Mouse (Mus musculus) liver, embryonic 16.5 days (tissue): ENCODE results near the gene 2310009B15Rik. TPM values are rescaled to one million over a fixed set of nuclear protein-coding genes. Genes with fewer than 3 reads are reported as not detected.

Source experiments
- ATAC-seq: fragments of 200-750 bp; cut with Nextera tagmentation; 2 replicates; pipeline ENCODE4 v1.8.0; 2017; ENCODE audit warnings: low read depth, mild to moderate bottlenecking, moderate number of reproducible peaks, moderate library complexity
- H3K27ac ChIP-seq: fragments of 300-500 bp; sonication (generic); 2 replicates; pipeline ENCODE4 v1.5.1; 2014; ENCODE audit warnings: mild to moderate bottlenecking, low read length
- H3K27me3 ChIP-seq: fragments of 300-500 bp; sonication (generic); 2 replicates; pipeline ENCODE4 v1.6.1; 2014; ENCODE audit warnings: low read depth, low read length, mixed read lengths; ENCODE audit not compliant: control insufficient read depth, insufficient read depth
- H3K36me3 ChIP-seq: fragments of 300-500 bp; sonication (generic); 2 replicates; pipeline ENCODE4 v1.6.1; 2014; ENCODE audit warnings: mild to moderate bottlenecking; ENCODE audit not compliant: control insufficient read depth, insufficient read depth
- H3K4me1 ChIP-seq: fragments of 300-500 bp; sonication (generic); 2 replicates; pipeline ENCODE4 v1.6.1; 2014; ENCODE audit warnings: low read depth, low read length, mixed read lengths; ENCODE audit not compliant: control insufficient read depth
- H3K4me2 ChIP-seq: fragments of 300-500 bp; sonication (generic); 2 replicates; pipeline ENCODE4 v1.6.1; 2014; ENCODE audit warnings: low read depth, low read length, mixed read lengths
- H3K4me3 ChIP-seq: fragments of 300-500 bp; sonication (generic); 2 replicates; pipeline ENCODE4 v1.5.1; 2014; ENCODE audit warnings: low read depth, mild to moderate bottlenecking, low read length
- H3K9ac ChIP-seq: fragments of 300-500 bp; sonication (generic); 2 replicates; pipeline ENCODE4 v1.6.1; 2014; ENCODE audit warnings: low read depth, low read length
- H3K9me3 ChIP-seq: fragments of 300-500 bp; sonication (generic); replicated peaks from 2 replicates; pipeline ENCODE4 v1.6.1; 2016; ENCODE audit warnings: low read length; ENCODE audit not compliant: control insufficient read depth
- WGBS: fragments of 180-500 bp; shearing (Covaris S2); extraction: QIAGEN DNeasy Blood & Tissue Kit; methylation state at CpG from one replicate; pipeline ENCODE4 v1.1.7; 2014; ENCODE audit not compliant: insufficient replicate concordance; 5-methylcytosine and 5-hydroxymethylcytosine counted together
- polyA plus RNA-seq: library from polyadenylated mRNA; unstranded; fragments of >200 nt; fragmentation: Nextera tagmentation; extraction: Ambion mirVana; gene quantifications from 2 replicates; pipeline ENCODE4 v1.2.1, GENCODE M21; 2015

The 2310009B15Rik gene
- polyA plus RNA-seq, 1 experiment from 2014 or later = 8.7 TPM

GRCm38 (mm10) chr1:138850823-138851222, 5.8 kb downstream of the 2310009B15Rik start:
- Histone ChIP-seq H3K9me3 (no peaks in the 10 kb centered on the region), H3K4me2 (no peak overlapping the region), H3K27me3 (peaks cover 42% of the 10 kb centered on the region), H3K4me3 (no peak overlapping the region), H3K27ac (no peak overlapping the region), H3K9ac (no peak overlapping the region), H3K4me1 (peaks cover 6% of the 10 kb centered on the region), H3K36me3 (no peaks in the 10 kb centered on the region)
- WGBS = 67% methylated on average over 1 of the region's 1 CpGs
- ATAC-seq = no peak

- H3K9me3 ChIP-seq = no peaks in the 10 kb centered on the region
- no peak overlapping the region for H3K9ac ChIP-seq
- H3K27me3 ChIP-seq = peaks cover 49% of the 10 kb centered on the region
- no peak overlapping the region for H3K27ac ChIP-seq
- H3K4me1 ChIP-seq = peaks cover 6% of the 10 kb centered on the region
- ATAC-seq = no peak
- H3K4me3 ChIP-seq = no peak overlapping the region
- 76% methylated on average over 2 of the region's 4 CpGs for whole genome bisulfite sequencing
- no peaks in the 10 kb centered on the region for H3K36me3 ChIP-seq
- no peak overlapping the region for H3K4me2 ChIP-seq
These were observed 6.5 kb downstream of the 2310009B15Rik start for GRCm38 (mm10) chr1:138850161-138850539.

- H3K4me3 ChIP-seq = no peak overlapping the region
- H3K27me3 ChIP-seq = peaks cover 54% of the 10 kb centered on the region
- H3K27ac ChIP-seq = no peak overlapping the region
- no peak for ATAC-seq
- WGBS = 13% methylated on average over 8 of the region's 8 CpGs
- H3K9ac ChIP-seq = no peak overlapping the region
- peaks cover 6% of the 10 kb centered on the region for H3K4me1 ChIP-seq
- H3K36me3 ChIP-seq = no peaks in the 10 kb centered on the region
- H3K9me3 ChIP-seq = no peaks in the 10 kb centered on the region
- no peak overlapping the region for H3K4me2 ChIP-seq
These were observed 7.0 kb downstream of the 2310009B15Rik start for GRCm38 (mm10) chr1:138849531-138850160.

- H3K4me1 ChIP-seq = peaks cover 7% of the 10 kb centered on the region
- no peaks in the 10 kb centered on the region for H3K9me3 ChIP-seq
- peak within 1 kb of the TSS; percentile 40 for H3K4me2 ChIP-seq
- no peak within 1 kb of the TSS for H3K9ac ChIP-seq
- H3K27me3 ChIP-seq = peaks cover 64% of the 10 kb centered on the region
- no peak within 1 kb of the TSS for H3K27ac ChIP-seq
- WGBS = 2% methylated on average over 33 of the region's 33 CpGs
- no peaks in the 10 kb centered on the region for H3K36me3 ChIP-seq
- ATAC-seq = peak; percentile 24
- peak within 1 kb of the TSS; percentile 33 for H3K4me3 ChIP-seq
These were observed 8.0 kb downstream of the 2310009B15Rik start, which contains the start of gene Lhx9 for GRCm38 (mm10) chr1:138848511-138849109. Gene Lhx9, minus strand, starts transcription at chr1:138848577.

- Histone ChIP-seq H3K4me2 (peak overlapping the region; percentile 40; the same call in 1 of the 2 replicates), H3K36me3 (no peaks in the 10 kb centered on the region), H3K27ac (no peak overlapping the region), H3K9me3 (no peaks in the 10 kb centered on the region), H3K27me3 (peaks cover 70% of the 10 kb centered on the region), H3K9ac (no peak overlapping the region), H3K4me3 (peak overlapping the region; percentile 33), H3K4me1 (peaks cover 8% of the 10 kb centered on the region)
- ATAC-seq = no peak
- WGBS = under 1% methylated on average over 16 of the region's 16 CpGs
These were observed 8.6 kb downstream of the 2310009B15Rik start for GRCm38 (mm10) chr1:138848026-138848425.

GRCm38 (mm10) chr1:138847146-138847545, 9.5 kb downstream of the 2310009B15Rik start:
- Histone ChIP-seq H3K9ac (no peak overlapping the region), H3K4me3 (no peak overlapping the region; the same call in 1 of the 2 replicates), H3K4me2 (0 out of 2 replicates have a peak overlapping the region, but pooled peaks have one; percentile 9), H3K4me1 (peaks cover 8% of the 10 kb centered on the region), H3K36me3 (no peaks in the 10 kb centered on the region), H3K27ac (no peak overlapping the region), H3K9me3 (no peaks in the 10 kb centered on the region), H3K27me3 (peaks cover 79% of the 10 kb centered on the region)
- WGBS = 2% methylated on average over 21 of the region's 21 CpGs
- no peak for ATAC-seq

GRCm38 (mm10) chr1:138846581-138846980, 10.1 kb downstream of the 2310009B15Rik start:
- ATAC-seq = no peak
- no peak overlapping the region for H3K9ac ChIP-seq
- whole genome bisulfite sequencing = 2% methylated on average over 9 of the region's 9 CpGs
- no peak overlapping the region for H3K4me2 ChIP-seq
- H3K36me3 ChIP-seq = no peaks in the 10 kb centered on the region
- H3K9me3 ChIP-seq = no peaks in the 10 kb centered on the region
- peaks cover 84% of the 10 kb centered on the region for H3K27me3 ChIP-seq
- H3K4me3 ChIP-seq = no peak overlapping the region
- H3K27ac ChIP-seq = no peak overlapping the region
- H3K4me1 ChIP-seq = peaks cover 8% of the 10 kb centered on the region

GRCm38 (mm10) chr1:138846131-138846530, 10.5 kb downstream of the 2310009B15Rik start:
- no peak for ATAC-seq
- 5% methylated on average over 12 of the region's 12 CpGs for WGBS
- Histone ChIP-seq H3K4me2 (no peak overlapping the region), H3K9me3 (no peaks in the 10 kb centered on the region), H3K4me1 (peaks cover 8% of the 10 kb centered on the region), H3K36me3 (no peaks in the 10 kb centered on the region), H3K4me3 (no peak overlapping the region), H3K27ac (no peak overlapping the region), H3K9ac (no peak overlapping the region), H3K27me3 (peaks cover 89% of the 10 kb centered on the region)

GRCm38 (mm10) chr1:138845481-138845880, 11.2 kb downstream of the 2310009B15Rik start:
- Histone ChIP-seq H3K4me2 (no peak overlapping the region), H3K4me3 (no peak overlapping the region), H3K9me3 (no peaks in the 10 kb centered on the region), H3K9ac (no peak overlapping the region), H3K27ac (no peak overlapping the region), H3K27me3 (peaks cover 93% of the 10 kb centered on the region), H3K36me3 (no peaks in the 10 kb centered on the region), H3K4me1 (peaks cover 8% of the 10 kb centered on the region)
- no peak for ATAC-seq
- 13% methylated on average over 3 of the region's 3 CpGs for WGBS
